Mouse (Mus musculus): ENCODE data around the gene Nipal3. TPM values are rescaled to one million over a fixed set of nuclear protein-coding genes. Genes with fewer than 3 reads are reported as not detected.

Nipal3 gene
- total RNA-seq, 2 experiments from 2014 or later, result 7.7 to 31.8 TPM

- ATAC-seq (ENCODE audit: poor library complexity, severe bottlenecking), result peak; percentile 51
Measured at GRCm38 (mm10) chr4:135507547-135508350, 12.9 kb upstream of the Nipal3 start.

GRCm38 (mm10) chr4:135505794-135506193, 11.0 kb upstream of the Nipal3 start:
- ATAC-seq (ENCODE audit: poor library complexity, severe bottlenecking), result no peak

GRCm38 (mm10) chr4:135501587-135501986, 6.7 kb upstream of the Nipal3 start:
- ATAC-seq (ENCODE audit: poor library complexity, severe bottlenecking), result no peak

- peak; percentile 60; the same call in 1 of the 2 replicates for ATAC-seq (ENCODE audit: poor library complexity, severe bottlenecking)
Measured at GRCm38 (mm10) chr4:135499831-135500230, 5.0 kb upstream of the Nipal3 start.

GRCm38 (mm10) chr4:135498136-135498535, 3.3 kb upstream of the Nipal3 start:
- ATAC-seq (ENCODE audit: poor library complexity, severe bottlenecking), result no peak

- no peak for ATAC-seq (ENCODE audit: poor library complexity, severe bottlenecking)
Measured at GRCm38 (mm10) chr4:135495810-135496209, 972 bp upstream of the Nipal3 start.

DNA sequence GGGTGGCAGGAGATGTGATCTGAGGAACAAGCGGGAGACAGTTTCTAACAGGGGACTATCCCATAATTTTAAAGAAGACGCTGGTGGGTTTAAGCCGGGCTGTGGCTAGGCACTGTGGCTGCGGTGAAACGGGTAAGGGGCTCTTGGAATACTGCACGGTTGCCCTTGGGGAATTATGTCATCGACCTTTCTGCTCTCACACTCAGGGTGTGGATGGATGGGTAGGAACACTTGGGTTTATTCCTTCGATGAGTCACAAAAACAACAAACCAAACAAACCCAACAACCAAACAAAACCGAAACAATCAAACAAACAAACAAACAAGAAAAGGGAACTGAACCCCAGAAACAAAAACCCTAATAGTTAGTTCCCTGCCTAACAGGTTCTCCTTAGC, 556 bp upstream of the Nipal3 start:
- no peak for ATAC-seq (ENCODE audit: poor library complexity, severe bottlenecking)

DNA sequence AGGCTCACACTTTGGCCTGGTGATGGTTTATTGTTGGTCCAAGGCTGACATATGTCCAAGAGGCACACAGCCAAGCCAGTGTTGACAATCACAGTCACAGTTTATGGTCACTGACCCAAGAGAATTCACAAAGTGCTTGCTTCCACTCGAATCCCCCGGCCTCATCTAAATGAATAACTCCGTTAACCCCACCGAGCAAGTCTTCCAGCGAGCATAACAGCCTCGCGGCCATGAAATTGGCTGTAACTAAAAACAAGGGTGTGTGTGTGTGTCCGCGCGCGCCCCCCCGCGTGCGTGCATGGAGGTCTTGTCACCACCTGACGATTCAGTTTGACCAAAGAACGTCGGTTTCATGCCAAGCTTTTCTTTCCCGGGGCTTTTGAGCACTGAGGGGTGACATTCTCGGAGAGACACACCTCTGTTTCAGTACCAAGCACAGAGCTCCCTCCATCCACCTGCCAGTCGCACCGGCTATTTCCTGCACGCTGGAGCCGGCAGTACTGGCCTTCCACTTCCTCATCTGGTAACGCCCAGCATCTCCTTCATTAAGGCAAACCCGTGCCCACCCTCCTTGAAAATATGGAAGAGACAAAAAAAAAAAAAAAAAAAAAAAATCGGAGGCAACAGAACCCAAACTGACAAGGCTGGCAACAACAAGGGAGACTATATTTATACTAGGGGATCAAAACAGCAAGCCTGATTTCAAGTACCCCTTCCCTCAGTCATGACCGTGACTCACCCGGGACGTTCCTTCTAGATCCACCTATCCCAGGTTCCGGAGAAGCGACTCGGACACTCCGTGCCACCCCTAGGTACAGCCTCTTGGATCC, 932 bp downstream of the Nipal3 start:
- ATAC-seq (ENCODE audit: poor library complexity, severe bottlenecking), result peak; percentile 72

- no peak for ATAC-seq (ENCODE audit: poor library complexity, severe bottlenecking)
Measured at GRCm38 (mm10) chr4:135493271-135493670, 1.6 kb downstream of the Nipal3 start.

DNA sequence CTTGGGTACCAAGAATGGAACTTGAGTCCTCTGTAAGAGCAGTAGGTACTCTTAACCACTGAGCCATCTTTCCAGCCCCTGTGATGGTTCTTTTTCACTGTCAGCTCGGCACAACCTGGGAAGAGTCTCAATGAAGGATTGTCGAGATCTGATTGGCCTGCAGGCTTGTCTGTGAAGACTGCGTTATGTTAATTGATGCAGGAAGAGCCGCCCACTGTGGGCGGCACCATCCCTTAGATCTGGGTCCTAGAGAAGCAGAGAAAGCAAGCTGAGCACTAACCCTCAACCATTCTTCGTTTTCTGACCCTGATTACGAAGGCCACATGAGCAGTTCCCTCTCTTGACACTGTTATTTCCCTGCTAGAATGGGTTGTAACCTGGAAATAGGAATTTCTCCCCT, 5.6 kb downstream of the Nipal3 start:
- ATAC-seq (ENCODE audit: poor library complexity, severe bottlenecking), result no peak

- ATAC-seq (ENCODE audit: poor library complexity, severe bottlenecking), result no peak
Measured at GRCm38 (mm10) chr4:135486352-135486751, 8.5 kb downstream of the Nipal3 start.

DNA sequence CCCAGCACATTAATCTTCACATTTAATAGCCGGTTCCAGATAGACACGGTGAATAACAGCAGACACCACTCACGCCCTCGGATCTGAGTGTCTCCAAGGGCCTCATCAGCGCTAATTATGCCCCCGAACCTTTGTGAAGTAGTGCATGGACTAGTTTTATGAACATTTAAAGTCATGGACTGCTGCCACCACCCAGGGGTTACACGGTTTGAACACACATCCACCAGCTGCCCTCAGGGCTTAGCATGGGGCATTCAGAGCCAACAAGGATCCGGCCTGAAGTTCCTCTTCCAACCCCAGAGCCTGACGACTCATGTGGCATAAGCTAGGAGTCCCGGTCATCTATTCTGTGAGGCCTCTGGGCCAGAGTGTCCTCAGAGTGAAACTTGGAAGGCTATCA, 9.8 kb downstream of the Nipal3 start:
- ATAC-seq (ENCODE audit: poor library complexity, severe bottlenecking), result no peak

DNA sequence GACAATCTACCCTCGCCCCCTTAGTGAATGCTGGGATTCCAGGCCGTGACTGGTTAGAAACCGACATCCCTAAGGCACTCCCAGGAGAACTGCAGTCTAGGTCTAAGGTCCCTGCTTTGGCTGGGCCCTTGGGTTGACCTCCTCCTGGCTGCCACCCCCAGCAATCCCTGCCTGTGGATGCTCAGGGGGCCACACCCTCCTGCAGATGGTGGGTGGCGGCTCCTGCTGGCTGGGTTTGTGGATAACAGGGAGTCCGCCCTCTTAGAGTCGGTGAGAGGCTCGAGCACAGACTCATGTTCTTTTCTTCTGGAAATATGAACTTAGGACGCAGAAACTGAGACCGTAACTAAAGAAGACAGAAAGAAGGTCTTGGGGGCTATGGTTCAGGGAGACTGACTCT, 14.5 kb downstream of the Nipal3 start:
- no peak for ATAC-seq (ENCODE audit: poor library complexity, severe bottlenecking)

DNA sequence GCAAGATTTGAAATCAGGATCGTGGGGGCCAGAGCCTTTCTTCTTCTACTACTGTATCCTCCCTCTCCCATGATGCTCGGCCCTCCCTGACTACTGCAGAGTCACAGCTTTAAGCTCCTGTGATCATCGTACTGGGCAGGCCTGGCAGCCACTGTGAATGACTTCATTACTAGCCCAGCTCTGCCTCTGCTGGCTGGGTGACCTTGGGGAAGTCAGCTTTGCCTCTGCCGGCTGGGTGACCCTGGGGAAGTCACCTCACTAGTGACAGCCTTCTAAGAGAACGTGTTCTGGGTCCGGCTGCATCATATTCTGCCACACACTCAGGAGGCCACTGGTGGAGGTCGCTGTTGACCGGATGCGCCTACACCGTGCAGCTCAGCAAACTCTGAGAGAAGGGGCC, 17.0 kb downstream of the Nipal3 start:
- ATAC-seq (ENCODE audit: poor library complexity, severe bottlenecking), result no peak

- ATAC-seq (ENCODE audit: poor library complexity, severe bottlenecking), result no peak
Measured at GRCm38 (mm10) chr4:135463406-135463805, 31.4 kb downstream of the Nipal3 start.

GRCm38 (mm10) chr4:135453572-135453971, 41.3 kb downstream of the Nipal3 start:
- ATAC-seq (ENCODE audit: poor library complexity, severe bottlenecking), result no peak

- ATAC-seq (ENCODE audit: poor library complexity, severe bottlenecking), result no peak
Measured at GRCm38 (mm10) chr4:135453164-135453563, 41.7 kb downstream of the Nipal3 start.

DNA sequence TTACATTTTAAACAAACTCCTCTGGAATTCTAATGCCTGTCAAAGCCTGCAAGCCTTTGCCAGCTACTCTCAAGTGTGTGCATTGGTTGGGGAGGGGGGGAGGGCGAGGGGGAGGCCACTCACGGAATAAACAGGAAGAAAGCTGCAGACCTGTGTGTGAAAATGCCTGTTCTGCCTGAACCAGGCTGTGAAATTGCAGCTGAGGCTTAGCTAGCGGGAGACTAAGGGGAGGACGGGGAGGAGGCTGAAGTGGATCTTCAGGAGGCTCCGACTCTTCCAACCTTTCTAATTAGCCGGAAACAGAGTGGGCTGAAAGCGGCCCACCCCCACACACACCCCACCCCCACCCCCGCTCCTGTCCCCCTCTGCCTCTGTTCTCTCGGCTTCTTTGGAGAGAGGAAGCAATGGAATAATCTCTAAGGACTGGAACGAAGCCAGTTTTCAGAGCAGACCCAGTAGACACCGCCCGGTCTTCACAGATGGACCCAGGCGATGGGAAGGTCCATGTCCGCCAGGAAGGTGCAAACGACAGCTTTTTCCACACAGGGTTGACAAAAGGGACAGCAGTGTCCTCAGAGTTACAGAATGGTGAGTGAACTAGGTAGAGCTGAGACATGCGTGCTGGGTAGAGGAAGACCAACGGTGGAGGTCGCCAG, 43.4 kb downstream of the Nipal3 start:
- no peak for ATAC-seq (ENCODE audit: poor library complexity, severe bottlenecking)

GRCm38 (mm10) chr4:135442473-135442872, 52.4 kb downstream of the Nipal3 start:
- ATAC-seq (ENCODE audit: poor library complexity, severe bottlenecking), result no peak

GRCm38 (mm10) chr4:135439904-135440522, 54.8 kb downstream of the Nipal3 start:
- peak; percentile 52 for ATAC-seq (ENCODE audit: poor library complexity, severe bottlenecking)

GRCm38 (mm10) chr4:135439188-135439647, 55.6 kb downstream of the Nipal3 start:
- ATAC-seq (ENCODE audit: poor library complexity, severe bottlenecking), result peak; percentile 96
